Mouse (Mus musculus): ENCODE measurements at regions not wholly inside any gene's neighbourhood (a gene's known extent, or its start where the extent isn't known, plus 50 kb on each side); places are given as distances from the start of the nearest gene placed in this dataset.
A peak's percentile ranks its signal among the peaks of the same experiment; 100 is the strongest.

- peaks cover 0 to 14% of the 10 kb centered on the region in 2 experiments; a peak in 2 of 4 replicates for H3K36me3 ChIP-seq (ENCODE audit: control insufficient read depth in 1 of 2, insufficient read depth in 2 of 2, low read length in 2 of 2)
- no peaks in the 10 kb centered on the region for H3K79me2 ChIP-seq (ENCODE audit: control insufficient read depth, insufficient read depth, low read length, poor library complexity)
- H3K4me1 ChIP-seq (ENCODE audit: control insufficient read depth in 1 of 2, insufficient read depth in 2 of 2, low read length in 2 of 2): peaks cover 5 to 12% of the 10 kb centered on the region in 2 experiments; a peak in 3 of 4 replicates
- H3K27ac ChIP-seq (ENCODE audit: control insufficient read depth, low read depth, low read length): no peak overlapping the region
- H3K9me3 ChIP-seq (replicated peaks; ENCODE audit: insufficient read depth, low read length): no peaks in the 10 kb centered on the region
- no peak overlapping the region for H3K9ac ChIP-seq (ENCODE audit: control insufficient read depth, low read depth, low read length, poor library complexity, severe bottlenecking)
- no peak for DNase-seq (ENCODE audit: low read depth, low spot score)
- TF ChIP-seq ZMIZ1 (IDR thresholded peaks at IDR 0.05; ENCODE audit: low read depth, low read length) (no peak), CHD2 (IDR thresholded peaks at IDR 0.05; ENCODE audit: low read length) (no peak), HCFC1 (IDR thresholded peaks at IDR 0.05; ENCODE audit: low read depth, low read length) (no peak), MEF2A (IDR thresholded peaks at IDR 0.05; ENCODE audit: extremely low read depth, insufficient replicate concordance, low read depth, low read length, poor library complexity, severe bottlenecking) (no peak), NRF1 (IDR thresholded peaks at IDR 0.05; ENCODE audit: insufficient read depth, low read depth, low read length, poor library complexity, severe bottlenecking) (no peak), MAFK (IDR thresholded peaks at IDR 0.05; ENCODE audit: borderline replicate concordance, low read depth, low read length) (no peak), ZKSCAN1 (IDR thresholded peaks at IDR 0.05; ENCODE audit: low read depth, low read length) (no peak), UBTF (IDR thresholded peaks at IDR 0.05; ENCODE audit: borderline replicate concordance, insufficient read depth, low read depth, low read length) (no peak), MYC (IDR thresholded peaks at IDR 0.05; ENCODE audit: low read depth, low read length) (no peak), RAD21 (IDR thresholded peaks at IDR 0.05; ENCODE audit: low read depth, low read length) (no peak), KAT2A (conservative IDR thresholded peaks at IDR 0.05; ENCODE audit: low read depth, low read length) (no peak), EP300 (IDR thresholded peaks at IDR 0.05; ENCODE audit: low read depth in 1 of 2, low read length in 2 of 2) (no peak), TAL1 (IDR thresholded peaks at IDR 0.05; ENCODE audit: low read length) (no peak), GABPA (IDR thresholded peaks at IDR 0.05; ENCODE audit: low read depth, low read length) (no peak), MAZ (IDR thresholded peaks at IDR 0.05; ENCODE audit: low read depth, low read length) (no peak)
- no peaks in the 10 kb centered on the region for H3K27me3 ChIP-seq (ENCODE audit: control insufficient read depth in 1 of 2, insufficient read depth in 2 of 2, low read length in 2 of 2)
- no peak overlapping the region for H3K4me3 ChIP-seq (ENCODE audit: control insufficient read depth in 1 of 2, insufficient read depth in 1 of 2, low read depth in 2 of 2, low read length in 2 of 2)
These were observed 70.4 kb upstream of the Akap6 start for GRCm38 (mm10) chr12:52628771-52629170.

- Histone ChIP-seq H3K4me1 (ENCODE audit: control insufficient read depth in 1 of 2, insufficient read depth in 2 of 2, low read length in 2 of 2) (peaks cover 3 to 11% of the 10 kb centered on the region in 2 experiments), H3K27me3 (ENCODE audit: control insufficient read depth in 1 of 2, insufficient read depth in 2 of 2, low read length in 2 of 2) (no peaks in the 10 kb centered on the region), H3K9me3 (replicated peaks; ENCODE audit: insufficient read depth, low read length) (no peaks in the 10 kb centered on the region), H3K79me2 (ENCODE audit: control insufficient read depth, insufficient read depth, low read length, poor library complexity) (no peaks in the 10 kb centered on the region), H3K9ac (ENCODE audit: control insufficient read depth, low read depth, low read length, poor library complexity, severe bottlenecking) (no peak overlapping the region), H3K36me3 (ENCODE audit: control insufficient read depth in 1 of 2, insufficient read depth in 2 of 2, low read length in 2 of 2) (peaks cover 0 to 2% of the 10 kb centered on the region in 2 experiments; a peak in 1 of 4 replicates), H3K27ac (ENCODE audit: control insufficient read depth, low read depth, low read length) (no peak overlapping the region), H3K4me3 (ENCODE audit: control insufficient read depth in 1 of 2, insufficient read depth in 1 of 2, low read depth in 2 of 2, low read length in 2 of 2) (no peak overlapping the region)
- TF ChIP-seq SIN3A (IDR thresholded peaks at IDR 0.05; ENCODE audit: low read length): no peak
- no peak for TF ChIP-seq POLR2AphosphoS5 (IDR thresholded peaks at IDR 0.05; ENCODE audit: borderline replicate concordance, low read depth, low read length)
- TF ChIP-seq RAD21 (IDR thresholded peaks at IDR 0.05; ENCODE audit: low read depth, low read length): peak; percentile 47
- TF ChIP-seq ZMIZ1 (IDR thresholded peaks at IDR 0.05; ENCODE audit: low read depth, low read length): no peak
- no peak for TF ChIP-seq MAZ (IDR thresholded peaks at IDR 0.05; ENCODE audit: low read depth, low read length)
- peak; percentile 36; the same call in 1 of the 2 replicates for TF ChIP-seq ZC3H11A (IDR thresholded peaks at IDR 0.05; ENCODE audit: low read depth, low read length)
- TF ChIP-seq SMC3 (IDR thresholded peaks at IDR 0.05; ENCODE audit: low read depth, low read length): peak; percentile 30; the same call in 1 of the 2 replicates
- peak in 1 of 3 experiments; percentile 27; a peak in 2 of 6 replicates for TF ChIP-seq CTCF (IDR thresholded peaks at IDR 0.05 in 2 of 3, conservative IDR thresholded peaks at IDR 0.05 in 1 of 3; ENCODE audit: control insufficient read depth in 1 of 3, insufficient read depth in 1 of 3, low read depth in 2 of 3, low read length in 3 of 3, poor library complexity in 1 of 3, severe bottlenecking in 1 of 3)
- no peak for DNase-seq (ENCODE audit: low read depth, low spot score)
These were observed 63.9 kb upstream of the Akap6 start for GRCm38 (mm10) chr12:52635121-52635878.
